ENCODE assay signal across 8 mouse cellular contexts in the genomic region with DNA sequence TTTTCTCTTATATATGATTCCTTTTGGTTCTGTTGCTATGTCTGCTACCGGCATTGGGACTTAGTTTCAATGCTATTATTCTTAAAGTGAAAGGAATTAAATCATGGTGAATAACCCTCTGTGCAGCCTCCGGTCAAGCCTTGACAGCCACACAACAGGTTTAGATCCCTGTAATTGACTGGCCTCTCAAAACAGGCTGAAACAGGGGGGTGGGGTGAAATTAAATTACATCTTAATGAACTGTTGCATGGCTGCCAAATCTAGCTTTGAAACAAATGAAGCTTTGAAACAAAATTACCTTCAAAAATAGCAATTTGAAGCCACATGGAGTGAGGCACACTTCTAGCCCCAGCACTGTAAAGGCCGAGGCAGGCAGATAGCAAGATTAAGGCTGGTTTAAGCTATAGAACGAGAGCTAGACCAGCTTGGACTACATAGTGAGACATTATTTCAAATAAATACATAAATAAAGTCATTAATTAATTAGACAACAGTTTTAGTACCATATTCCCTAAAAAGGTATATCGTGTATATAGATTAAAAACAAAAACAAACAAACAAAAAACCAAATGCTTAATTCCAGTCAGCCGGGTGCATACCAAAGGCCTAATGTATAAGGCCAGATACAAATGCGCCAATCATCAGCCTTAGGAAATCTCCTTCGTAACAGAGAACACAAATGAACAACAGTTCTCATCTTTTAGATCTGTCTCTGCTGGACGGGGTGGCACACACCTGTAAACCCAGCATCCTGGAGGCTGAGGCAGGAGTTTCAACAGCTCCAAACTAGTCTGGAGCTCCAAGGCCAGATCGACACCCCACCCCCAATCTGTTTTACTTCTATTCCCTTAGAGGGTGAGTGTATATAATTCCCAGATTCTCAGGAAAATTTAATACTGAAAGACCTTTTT. TPM values are rescaled to one million over a fixed set of nuclear protein-coding genes. Genes with fewer than 3 reads are reported as not detected.
DNase-seq lines count a peak whose midpoint lies in the region; ATAC-seq and TF ChIP-seq lines count a peak whose summit lies in the region.

No protein-coding gene starts in this region.

- H3K4me1 ChIP-seq in cerebellum, adult 2 months (ENCODE audit: control insufficient read depth, insufficient read depth, low read length), result peaks cover 3% of the 10 kb centered on the region; the same call in 1 of the 2 replicates
- peaks cover 23% of the 10 kb centered on the region for H3K4me1 ChIP-seq in forebrain, embryonic 15.5 days
- no peaks in the 10 kb centered on the region for H3K4me1 ChIP-seq in liver, embryonic 16.5 days (ENCODE audit: control insufficient read depth, low read depth, low read length)

- TF ChIP-seq POLR2A in cerebellum, adult 2 months (IDR thresholded peaks at IDR 0.05; ENCODE audit: borderline replicate concordance, insufficient read depth, low read length), result no peak

- H3K36me3 ChIP-seq in forebrain, embryonic 15.5 days, result peaks cover 4% of the 10 kb centered on the region; the same call in 1 of the 2 replicates
- H3K36me3 ChIP-seq in liver, embryonic 16.5 days (ENCODE audit: control insufficient read depth, insufficient read depth), result no peaks in the 10 kb centered on the region

- 13% methylated on average over 10 of the region's 10 CpGs for WGBS in cerebellum, adult 2 months
- WGBS in forebrain, embryonic 15.5 days, result 8% methylated on average over 10 of the region's 10 CpGs
- 49% methylated on average over 10 of the region's 10 CpGs for WGBS in liver, embryonic 16.5 days (ENCODE audit: insufficient replicate concordance)

- no peaks in the 10 kb centered on the region for H3K27me3 ChIP-seq in cerebellum, adult 2 months (ENCODE audit: control insufficient read depth, insufficient read depth, low read length)
- H3K27me3 ChIP-seq in forebrain, embryonic 15.5 days, result peaks cover 59% of the 10 kb centered on the region
- peaks cover 17% of the 10 kb centered on the region for H3K27me3 ChIP-seq in liver, embryonic 16.5 days (ENCODE audit: control insufficient read depth, insufficient read depth, low read depth, low read length)

- TF ChIP-seq CTCF in cerebellum, adult 2 months (IDR thresholded peaks at IDR 0.05; ENCODE audit: borderline replicate concordance, insufficient read depth, low read depth, low read length), result no peak

- H3K4me3 ChIP-seq in cerebellum, adult 2 months (replicated peaks; ENCODE audit: insufficient read depth, low read depth, low read length), result peak overlapping the region; percentile 92
- H3K4me3 ChIP-seq in forebrain, embryonic 15.5 days, result peak overlapping the region; percentile 79
- H3K4me3 ChIP-seq in liver, embryonic 16.5 days (ENCODE audit: low read depth, low read length), result peak overlapping the region; percentile 58

- ATAC-seq in forebrain, embryonic 15.5 days (replicated peaks), result peak; percentile 24; the same call in 1 of the 2 replicates
- no peak for ATAC-seq in liver, embryonic 16.5 days (ENCODE audit: low read depth)

- peak; percentile 26 to 27 for DNase-seq in cerebellum, adult 2 months
- DNase-seq in cerebellum, postnatal 36 days, result no peak
- DNase-seq in 3134 (ENCODE audit: extremely low read depth, insufficient read length, low spot score), result peak; percentile 17
- no peak for DNase-seq in frontal cortex, postnatal 36 days (ENCODE audit: low spot score in 2 of 2)
- DNase-seq in urinary bladder, postnatal 14 days (ENCODE audit: low spot score), result no peak
- DNase-seq in left cerebral cortex, adult 9 months (ENCODE audit: low spot score in 2 of 2), result no peak

- peak overlapping the region; percentile 79 for H3K9ac ChIP-seq in forebrain, embryonic 15.5 days (replicated peaks)
- H3K9ac ChIP-seq in liver, embryonic 16.5 days (ENCODE audit: low read depth, low read length), result 0 out of 2 replicates have a peak overlapping the region, but pooled peaks have one; percentile 22

- H3K9me3 ChIP-seq in forebrain, embryonic 15.5 days, result no peaks in the 10 kb centered on the region
- H3K9me3 ChIP-seq in liver, embryonic 16.5 days (replicated peaks; ENCODE audit: control insufficient read depth, low read length), result no peaks in the 10 kb centered on the region

- H3K27ac ChIP-seq in cerebellum, adult 2 months (ENCODE audit: insufficient read depth, low read length), result no peak overlapping the region; the same call in 1 of the 2 replicates
- peak overlapping the region; percentile 84 for H3K27ac ChIP-seq in forebrain, embryonic 15.5 days (replicated peaks)
- no peak overlapping the region for H3K27ac ChIP-seq in liver, embryonic 16.5 days (ENCODE audit: low read length)

- H3K4me2 ChIP-seq in forebrain, embryonic 15.5 days (replicated peaks), result peak overlapping the region; percentile 56
- H3K4me2 ChIP-seq in liver, embryonic 16.5 days (ENCODE audit: low read depth, low read length), result peak overlapping the region; percentile 69

RNA-seq across cellular contexts. Expression of a gene that starts 1.0 kb away (rescaled TPM):
- 13.4 and 13.8 TPM in 2 replicates for polyA plus RNA-seq in cerebellum, adult 2 months (2012; rRNA removed)
- 9.0 and 9.9 TPM in 2 replicates for polyA plus RNA-seq in forebrain, embryonic 15.5 days (2015; fragmentation: Nextera tagmentation; extraction: Ambion mirVana)
- polyA plus RNA-seq in liver, embryonic 16.5 days (2015; fragmentation: Nextera tagmentation; extraction: Ambion mirVana), result 1.1 and 1.4 TPM in 2 replicates

RNA-seq across cellular contexts. Expression of a gene that starts 22.8 kb away (rescaled TPM):
- 9.0 and 9.3 TPM in 2 replicates for polyA plus RNA-seq in cerebellum, adult 2 months (2012; rRNA removed)
- polyA plus RNA-seq in forebrain, embryonic 15.5 days (2015; fragmentation: Nextera tagmentation; extraction: Ambion mirVana), result 15.0 and 16.1 TPM in 2 replicates
- 0.84 and 1.0 TPM in 2 replicates for polyA plus RNA-seq in liver, embryonic 16.5 days (2015; fragmentation: Nextera tagmentation; extraction: Ambion mirVana)

RNA-seq across cellular contexts. Expression of a gene that starts 58.9 kb away (rescaled TPM):
- 18.9 and 19.5 TPM in 2 replicates for polyA plus RNA-seq in cerebellum, adult 2 months (2012; rRNA removed)
- 26.0 and 28.1 TPM in 2 replicates for polyA plus RNA-seq in forebrain, embryonic 15.5 days (2015; fragmentation: Nextera tagmentation; extraction: Ambion mirVana)
- polyA plus RNA-seq in liver, embryonic 16.5 days (2015; fragmentation: Nextera tagmentation; extraction: Ambion mirVana), result 14.7 and 15.1 TPM in 2 replicates

Comparison
In these comparisons a context has a peak if more than half of its experiments do, and no peak if none do; other contexts are left out.
1. DNase-seq: peak in cerebellum, adult 2 months (2 of 2) and 3134 (single experiment); none in cerebellum, postnatal 36 days (0 of 2), frontal cortex, postnatal 36 days (0 of 2), urinary bladder, postnatal 14 days (single experiment) and left cerebral cortex, adult 9 months (0 of 2).
2. Peak in every context shown above with its lines, with median percentiles within 50 percentile points of each other: H3K4me3 ChIP-seq.